Mouse (Mus musculus): ENCODE results near the gene Ssbp4. TPM values are rescaled to one million over a fixed set of nuclear protein-coding genes. Genes with fewer than 3 reads are reported as not detected.
A peak's percentile ranks its signal among the peaks of the same experiment; 100 is the strongest.

Gene Ssbp4
- 151 and 173 TPM in 2 replicates for polyA plus RNA-seq (2015; fragmentation: Nextera tagmentation; extraction: Ambion mirVana)

GRCm38 (mm10) chr8:70608749-70609367 lies at the start of gene Ssbp4:
Ssbp4 (minus strand) TSS chr8:70608872.
- Histone ChIP-seq H3K4me2 (ENCODE audit: low read length) (peak within 1 kb of the TSS; percentile 85), H3K9ac (ENCODE audit: low read depth, low read length) (peak within 1 kb of the TSS; percentile 79), H3K4me1 (ENCODE audit: control insufficient read depth, insufficient read depth, low read length) (peaks cover 49% of the 10 kb centered on the region), H3K27ac (ENCODE audit: low read length) (peak within 1 kb of the TSS; percentile 81), H3K9me3 (replicated peaks; ENCODE audit: control insufficient read depth, low read length, poor library complexity, severe bottlenecking) (no peaks in the 10 kb centered on the region), H3K27me3 (ENCODE audit: control insufficient read depth, insufficient read depth, low read depth, low read length) (no peaks in the 10 kb centered on the region), H3K36me3 (ENCODE audit: control insufficient read depth, insufficient read depth, low read length) (no peaks in the 10 kb centered on the region), H3K4me3 (ENCODE audit: low read depth, low read length) (peak within 1 kb of the TSS; percentile 68)
- WGBS = 7% methylated on average over 26 of the region's 26 CpGs
- ATAC-seq = no peak; the same call in 1 of the 2 replicates

DNA sequence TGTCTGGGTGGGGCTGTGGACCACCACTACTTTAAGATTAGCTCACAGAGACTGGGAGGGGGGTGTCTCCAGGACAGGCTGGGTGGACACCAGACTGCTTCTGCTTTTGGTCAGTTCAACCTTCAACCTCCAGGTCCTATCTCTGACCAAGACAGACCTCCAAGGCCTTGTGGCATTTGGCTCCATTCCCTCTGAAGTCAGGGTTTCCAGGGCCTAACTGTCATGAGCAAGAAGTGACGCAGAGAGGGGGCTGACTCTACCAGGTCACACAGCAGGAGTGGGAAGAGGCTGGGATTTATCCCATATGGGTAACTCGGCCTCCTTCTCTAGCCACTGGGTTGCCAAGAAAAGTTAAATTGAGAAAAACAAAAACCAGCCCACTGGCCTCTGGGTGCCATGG lies 49.1 kb upstream of the Ssbp4 start:
- Histone ChIP-seq H3K9ac (ENCODE audit: low read depth, low read length) (0 out of 2 replicates have a peak overlapping the region, but pooled peaks have one; percentile 18), H3K4me1 (ENCODE audit: control insufficient read depth, insufficient read depth, low read length) (peaks cover 17% of the 10 kb centered on the region), H3K36me3 (ENCODE audit: control insufficient read depth, insufficient read depth, low read length) (0 out of 2 replicates have a peak, but pooled peaks cover 3% of the 10 kb centered on the region), H3K27me3 (ENCODE audit: control insufficient read depth, insufficient read depth, low read depth, low read length) (no peaks in the 10 kb centered on the region), H3K4me2 (ENCODE audit: low read length) (peak overlapping the region; percentile 97; the same call in 1 of the 2 replicates), H3K4me3 (ENCODE audit: low read depth, low read length) (0 out of 2 replicates have a peak overlapping the region, but pooled peaks have one; percentile 4), H3K9me3 (replicated peaks; ENCODE audit: control insufficient read depth, low read length, poor library complexity, severe bottlenecking) (no peaks in the 10 kb centered on the region), H3K27ac (ENCODE audit: low read length) (0 out of 2 replicates have a peak overlapping the region, but pooled peaks have one; percentile 5)
- ATAC-seq = no peak
- 67% methylated on average over 2 of the region's 2 CpGs for WGBS

DNA sequence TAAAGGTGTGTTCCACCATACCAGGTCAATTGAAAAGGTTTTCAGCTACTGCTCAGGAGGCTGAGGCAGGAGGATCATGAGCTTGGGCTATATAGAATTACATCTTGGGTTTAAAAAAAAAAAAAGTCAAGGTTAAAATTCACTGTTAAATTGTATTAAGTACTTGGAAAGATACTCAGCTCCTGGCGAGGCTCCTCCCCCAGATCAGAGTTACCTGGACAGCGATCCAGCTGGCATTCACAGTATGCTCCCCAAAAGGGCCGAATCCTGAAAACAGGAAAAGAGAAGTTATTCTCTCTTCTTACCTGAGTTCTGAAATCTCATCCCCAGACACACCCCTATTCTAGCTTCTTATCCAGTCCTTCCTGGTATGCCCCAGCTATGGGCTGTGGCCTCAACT lies 48.5 kb upstream of the Ssbp4 start:
- Histone ChIP-seq H3K4me2 (ENCODE audit: low read length) (no peak overlapping the region; the same call in 1 of the 2 replicates), H3K9ac (ENCODE audit: low read depth, low read length) (no peak overlapping the region), H3K27me3 (ENCODE audit: control insufficient read depth, insufficient read depth, low read depth, low read length) (no peaks in the 10 kb centered on the region), H3K4me1 (ENCODE audit: control insufficient read depth, insufficient read depth, low read length) (peaks cover 17% of the 10 kb centered on the region), H3K9me3 (replicated peaks; ENCODE audit: control insufficient read depth, low read length, poor library complexity, severe bottlenecking) (no peaks in the 10 kb centered on the region), H3K36me3 (ENCODE audit: control insufficient read depth, insufficient read depth, low read length) (0 out of 2 replicates have a peak, but pooled peaks cover 3% of the 10 kb centered on the region), H3K27ac (ENCODE audit: low read length) (0 out of 2 replicates have a peak overlapping the region, but pooled peaks have one; percentile 5), H3K4me3 (ENCODE audit: low read depth, low read length) (no peak overlapping the region)
- 97% methylated on average over 3 of the region's 3 CpGs for WGBS
- ATAC-seq = no peak

GRCm38 (mm10) chr8:70656193-70656790 lies 47.6 kb upstream of the Ssbp4 start:
- Histone ChIP-seq H3K4me1 (ENCODE audit: control insufficient read depth, insufficient read depth, low read length) (peaks cover 17% of the 10 kb centered on the region), H3K4me3 (ENCODE audit: low read depth, low read length) (no peak overlapping the region), H3K9me3 (replicated peaks; ENCODE audit: control insufficient read depth, low read length, poor library complexity, severe bottlenecking) (no peaks in the 10 kb centered on the region), H3K4me2 (ENCODE audit: low read length) (no peak overlapping the region), H3K27me3 (ENCODE audit: control insufficient read depth, insufficient read depth, low read depth, low read length) (no peaks in the 10 kb centered on the region), H3K36me3 (ENCODE audit: control insufficient read depth, insufficient read depth, low read length) (peaks cover 3% of the 10 kb centered on the region; the same call in 1 of the 2 replicates), H3K9ac (ENCODE audit: low read depth, low read length) (no peak overlapping the region), H3K27ac (ENCODE audit: low read length) (peak overlapping the region; percentile 63)
- ATAC-seq = no peak
- 16% methylated on average over 13 of the region's 13 CpGs for WGBS

- H3K4me3 ChIP-seq (ENCODE audit: low read depth, low read length) = no peak overlapping the region
- 15% methylated on average over 2 of the region's 2 CpGs for WGBS
- H3K9ac ChIP-seq (ENCODE audit: low read depth, low read length) = no peak overlapping the region
- peaks cover 6% of the 10 kb centered on the region for H3K36me3 ChIP-seq (ENCODE audit: control insufficient read depth, insufficient read depth, low read length)
- no peaks in the 10 kb centered on the region for H3K27me3 ChIP-seq (ENCODE audit: control insufficient read depth, insufficient read depth, low read depth, low read length)
- H3K9me3 ChIP-seq (replicated peaks; ENCODE audit: control insufficient read depth, low read length, poor library complexity, severe bottlenecking) = no peaks in the 10 kb centered on the region
- H3K27ac ChIP-seq (ENCODE audit: low read length) = peak overlapping the region; percentile 63
- H3K4me1 ChIP-seq (ENCODE audit: control insufficient read depth, insufficient read depth, low read length) = peaks cover 17% of the 10 kb centered on the region
- ATAC-seq = no peak
- no peak overlapping the region for H3K4me2 ChIP-seq (ENCODE audit: low read length)
Measured at GRCm38 (mm10) chr8:70655469-70655868, 46.8 kb upstream of the Ssbp4 start.

DNA sequence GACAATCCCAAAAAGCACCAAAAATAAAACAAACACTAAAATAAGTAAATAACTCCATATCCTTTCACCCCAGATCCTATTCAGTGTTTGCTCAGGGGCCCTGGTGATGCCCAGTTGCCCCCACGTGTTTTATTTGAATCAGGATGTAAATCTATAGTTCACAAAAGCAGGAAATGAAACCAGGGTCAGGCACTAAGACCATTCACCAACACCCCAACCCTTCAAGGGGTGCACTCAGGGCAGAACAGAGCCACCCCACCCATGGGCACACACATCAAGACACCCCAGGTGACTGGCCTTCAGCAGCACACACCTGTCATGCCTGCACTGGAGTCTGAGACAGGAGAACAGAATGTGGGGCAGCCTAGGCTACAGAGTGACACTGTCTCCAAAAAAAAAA lies 45.4 kb upstream of the Ssbp4 start:
- Histone ChIP-seq H3K9ac (ENCODE audit: low read depth, low read length) (no peak overlapping the region), H3K4me3 (ENCODE audit: low read depth, low read length) (no peak overlapping the region), H3K36me3 (ENCODE audit: control insufficient read depth, insufficient read depth, low read length) (peaks cover 13% of the 10 kb centered on the region), H3K4me2 (ENCODE audit: low read length) (no peak overlapping the region), H3K4me1 (ENCODE audit: control insufficient read depth, insufficient read depth, low read length) (peaks cover 16% of the 10 kb centered on the region), H3K27ac (ENCODE audit: low read length) (no peak overlapping the region), H3K9me3 (replicated peaks; ENCODE audit: control insufficient read depth, low read length, poor library complexity, severe bottlenecking) (no peaks in the 10 kb centered on the region), H3K27me3 (ENCODE audit: control insufficient read depth, insufficient read depth, low read depth, low read length) (no peaks in the 10 kb centered on the region)
- WGBS = 82% methylated on average over 1 of the region's 1 CpGs
- ATAC-seq = no peak

DNA sequence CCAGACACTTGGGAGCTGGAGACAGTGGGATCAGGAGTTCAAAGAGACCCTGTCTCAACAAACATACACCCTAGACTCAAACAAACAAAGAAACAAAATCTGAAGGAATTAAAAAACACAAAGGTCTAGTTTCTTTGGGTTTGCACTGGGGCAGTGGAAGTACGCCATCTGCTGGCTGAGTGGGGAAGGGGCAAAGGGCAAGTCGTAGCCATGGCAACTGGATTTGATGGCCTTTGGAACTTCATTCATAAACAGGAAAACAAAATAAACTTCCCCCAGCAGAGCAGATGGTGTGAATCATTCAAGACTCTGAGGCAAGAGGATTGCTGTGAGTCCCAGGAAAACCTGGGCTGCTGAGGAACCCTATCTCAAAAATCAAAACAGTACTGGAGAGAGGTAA lies 44.6 kb upstream of the Ssbp4 start:
- Histone ChIP-seq H3K9me3 (replicated peaks; ENCODE audit: control insufficient read depth, low read length, poor library complexity, severe bottlenecking) (no peaks in the 10 kb centered on the region), H3K27me3 (ENCODE audit: control insufficient read depth, insufficient read depth, low read depth, low read length) (no peaks in the 10 kb centered on the region), H3K36me3 (ENCODE audit: control insufficient read depth, insufficient read depth, low read length) (peaks cover 13% of the 10 kb centered on the region), H3K4me1 (ENCODE audit: control insufficient read depth, insufficient read depth, low read length) (peaks cover 7% of the 10 kb centered on the region), H3K4me2 (ENCODE audit: low read length) (no peak overlapping the region), H3K27ac (ENCODE audit: low read length) (no peak overlapping the region), H3K9ac (ENCODE audit: low read depth, low read length) (no peak overlapping the region), H3K4me3 (ENCODE audit: low read depth, low read length) (no peak overlapping the region)
- WGBS = 57% methylated on average over 2 of the region's 2 CpGs
- ATAC-seq = no peak

DNA sequence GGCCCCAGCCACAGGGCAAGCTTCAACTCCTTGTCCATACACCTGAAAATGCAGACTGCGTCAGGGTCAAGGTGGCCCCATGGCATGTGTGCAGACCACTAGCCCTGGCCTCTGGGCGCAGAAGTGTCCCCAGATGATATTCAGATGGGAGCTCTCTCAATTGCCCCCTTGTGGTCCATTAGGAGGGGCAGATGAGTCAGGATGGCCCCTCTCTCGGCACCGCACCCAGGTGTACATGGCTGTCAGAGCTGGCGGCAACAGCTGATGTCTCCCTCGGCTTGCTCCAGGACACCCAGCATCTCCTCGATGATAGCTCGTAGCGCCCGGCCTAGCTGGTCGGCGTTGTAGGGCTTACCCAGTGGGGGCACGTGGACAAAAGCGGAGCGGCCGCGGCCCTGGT lies 41.7 kb upstream of the Ssbp4 start:
- 94% methylated on average over 17 of the region's 17 CpGs for WGBS
- no peak overlapping the region for H3K27ac ChIP-seq (ENCODE audit: low read length)
- no peak overlapping the region for H3K4me2 ChIP-seq (ENCODE audit: low read length)
- H3K9me3 ChIP-seq (replicated peaks; ENCODE audit: control insufficient read depth, low read length, poor library complexity, severe bottlenecking) = no peaks in the 10 kb centered on the region
- peaks cover 4% of the 10 kb centered on the region; the same call in 1 of the 2 replicates for H3K4me1 ChIP-seq (ENCODE audit: control insufficient read depth, insufficient read depth, low read length)
- H3K4me3 ChIP-seq (ENCODE audit: low read depth, low read length) = no peak overlapping the region
- H3K27me3 ChIP-seq (ENCODE audit: control insufficient read depth, insufficient read depth, low read depth, low read length) = no peaks in the 10 kb centered on the region
- peaks cover 10% of the 10 kb centered on the region for H3K36me3 ChIP-seq (ENCODE audit: control insufficient read depth, insufficient read depth, low read length)
- no peak overlapping the region for H3K9ac ChIP-seq (ENCODE audit: low read depth, low read length)
- no peak for ATAC-seq

DNA sequence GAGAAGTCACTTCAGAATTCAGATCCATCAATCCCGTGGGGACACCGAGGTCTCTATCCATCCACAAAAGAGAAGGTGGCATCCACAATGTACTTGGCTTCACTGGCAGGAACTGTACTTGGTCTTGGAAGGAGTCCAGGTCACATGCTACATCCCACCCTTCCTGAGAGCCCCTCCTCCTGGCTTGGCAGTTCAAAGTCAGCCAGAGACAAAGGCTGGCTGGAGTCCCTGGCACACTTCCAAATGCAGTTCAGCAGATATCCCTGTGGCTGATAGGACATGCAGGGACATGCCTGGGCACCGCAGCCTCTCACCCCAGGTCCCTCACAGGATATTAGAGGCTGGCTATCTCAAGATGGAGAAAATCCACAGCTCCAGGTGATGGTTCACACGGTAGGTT lies 40.7 kb upstream of the Ssbp4 start:
- ATAC-seq = peak; percentile 46
- WGBS = 59% methylated on average over 4 of the region's 4 CpGs
- H3K27me3 ChIP-seq (ENCODE audit: control insufficient read depth, insufficient read depth, low read depth, low read length) = no peaks in the 10 kb centered on the region
- peaks cover 4% of the 10 kb centered on the region; the same call in 1 of the 2 replicates for H3K4me1 ChIP-seq (ENCODE audit: control insufficient read depth, insufficient read depth, low read length)
- peaks cover 10% of the 10 kb centered on the region for H3K36me3 ChIP-seq (ENCODE audit: control insufficient read depth, insufficient read depth, low read length)
- H3K4me2 ChIP-seq (ENCODE audit: low read length) = no peak overlapping the region
- no peak overlapping the region for H3K27ac ChIP-seq (ENCODE audit: low read length)
- no peak overlapping the region for H3K4me3 ChIP-seq (ENCODE audit: low read depth, low read length)
- H3K9me3 ChIP-seq (replicated peaks; ENCODE audit: control insufficient read depth, low read length, poor library complexity, severe bottlenecking) = no peaks in the 10 kb centered on the region
- no peak overlapping the region for H3K9ac ChIP-seq (ENCODE audit: low read depth, low read length)

All from midbrain, embryonic 16.5 days (tissue).